Mouse (Mus musculus) liver, embryonic 14.5 days (tissue): ENCODE results near the gene Fam89b. TPM values are rescaled to one million over a fixed set of nuclear protein-coding genes. Genes with fewer than 3 reads are reported as not detected.

ENCODE experiments used
- ATAC-seq: fragments of 200-750 bp; cut with Nextera tagmentation; 2 replicates; pipeline ENCODE4 v1.8.0; 2017; ENCODE audit warnings: moderate number of reproducible peaks, mild to moderate bottlenecking, moderate library complexity; ENCODE audit not compliant: insufficient read depth
- DNase-seq, 3 experiments: peaks; one replicate each; pipeline ENCODE4 v3.0.0-alpha.2; 2012 to 2013; ENCODE audit warnings: low read depth in 3 of 3, low spot score in 3 of 3
- H3K27ac ChIP-seq: fragments of 300-500 bp; sonication (generic); 2 replicates; pipeline ENCODE4 v1.5.1; 2014; ENCODE audit warnings: moderate library complexity, mild to moderate bottlenecking, control low read depth, inconsistent platforms
- H3K27me3 ChIP-seq: fragments of 300-500 bp; sonication (generic); 2 replicates; pipeline ENCODE4 v1.6.1; 2014; ENCODE audit warnings: mild to moderate bottlenecking, low read length, moderate library complexity; ENCODE audit not compliant: control insufficient read depth, insufficient read depth
- H3K36me3 ChIP-seq: fragments of 300-500 bp; sonication (generic); replicated peaks from 2 replicates; pipeline ENCODE4 v1.6.1; 2014; ENCODE audit warnings: low read depth; ENCODE audit not compliant: control insufficient read depth, insufficient read depth
- H3K4me1 ChIP-seq, 2 experiments: fragments of 200-500 bp in 1 of 2; fragments of 300-500 bp in 1 of 2; sonication (generic) in 1 of 2; replicated peaks; 2 replicates each; pipeline ENCODE4 v1.6.1; 2012 to 2014; ENCODE audit warnings: antibody characterized with exemption in 1 of 2, inconsistent platforms in 1 of 2, low read length in 1 of 2; ENCODE audit not compliant: control insufficient read depth in 2 of 2, insufficient read depth in 2 of 2
- H3K4me2 ChIP-seq: fragments of 300-500 bp; sonication (generic); 2 replicates; pipeline ENCODE4 v1.6.1; 2014; ENCODE audit warnings: low read depth, mild to moderate bottlenecking, control low read depth, moderate library complexity
- H3K4me3 ChIP-seq, 2 experiments: fragments of 200-500 bp in 1 of 2; fragments of 300-500 bp in 1 of 2; sonication (generic) in 1 of 2; 2 replicates each; pipeline ENCODE4 v1.5.1; 2012 to 2014; ENCODE audit warnings: low read depth in 2 of 2, low read length in 2 of 2, mild to moderate bottlenecking in 2 of 2, control low read depth in 1 of 2, inconsistent platforms in 1 of 2, moderate library complexity in 1 of 2; ENCODE audit not compliant: insufficient read depth in 1 of 2
- H3K9ac ChIP-seq: fragments of 300-500 bp; sonication (generic); replicated peaks from 2 replicates; pipeline ENCODE4 v1.6.1; 2014; ENCODE audit warnings: mild to moderate bottlenecking, control low read depth, moderate library complexity
- H3K9me3 ChIP-seq: fragments of 300-500 bp; sonication (generic); 2 replicates; pipeline ENCODE4 v1.6.1; 2016; ENCODE audit warnings: low read length, mixed read lengths; ENCODE audit not compliant: control insufficient read depth
- CTCF ChIP-seq: IDR thresholded peaks from 2 replicates; pipeline ENCODE4 v1.5.1; 2016; ENCODE audit warnings: antibody characterized with exemption, low read depth, control low read depth
- EP300 ChIP-seq: IDR thresholded peaks from 2 replicates; pipeline ENCODE4 v1.6.1; 2016; ENCODE audit warnings: antibody characterized with exemption, low read depth
- WGBS: fragments of 180-500 bp; shearing (Covaris S2); extraction: QIAGEN DNeasy Blood & Tissue Kit; methylation state at CpG from one replicate; pipeline ENCODE4 v1.1.7; 2014; ENCODE audit not compliant: insufficient replicate concordance; 5-methylcytosine and 5-hydroxymethylcytosine counted together
- polyA plus RNA-seq, 2 experiments: library from polyadenylated mRNA; depleted of rRNA in 1 of 2; stranded (reverse) in 1 of 2; unstranded in 1 of 2; fragments of >200 nt; fragmentation: Nextera tagmentation in 1 of 2; extraction: Ambion mirVana in 1 of 2; gene quantifications; 2 replicates each; pipeline versions ENCODE4 v1.2.1 to v1.2.3; 2012 to 2014

Fam89b gene
- polyA plus RNA-seq, 2 experiments = 41.0 to 44.0 TPM

DNA sequence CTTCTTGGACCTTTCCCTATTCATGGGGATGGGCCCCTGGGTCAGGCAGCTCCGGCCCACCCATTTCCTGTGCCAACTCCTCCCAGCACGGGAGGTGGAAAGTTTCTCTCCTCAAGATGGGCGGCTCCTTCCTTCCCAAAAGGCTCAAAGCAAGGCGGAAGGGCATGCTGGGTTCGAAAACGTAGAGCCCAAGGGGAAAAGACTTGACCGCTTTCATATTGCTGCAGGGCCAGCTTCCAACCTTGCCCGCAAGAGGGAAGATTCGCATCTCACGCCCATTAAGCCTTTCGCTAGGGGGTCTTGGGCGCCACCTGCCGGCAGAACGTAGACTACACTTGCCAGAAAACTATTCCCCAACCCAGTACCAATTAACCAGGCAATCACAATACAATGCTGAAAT is 1.8 kb downstream of the Fam89b start:
- DNase-seq = peak; percentile 74 to 85 (median 78)
- H3K4me3 ChIP-seq = peak overlapping the region; percentile 74 to 96
- WGBS = under 1% methylated on average over 14 of the region's 14 CpGs
- peak overlapping the region; percentile 96 for H3K9ac ChIP-seq
- TF ChIP-seq CTCF = peak; percentile 100
- no peak for TF ChIP-seq EP300
- H3K4me2 ChIP-seq = peak overlapping the region; percentile 95
- H3K4me1 ChIP-seq = peaks cover 37 to 47% of the 10 kb centered on the region in 2 experiments
- no peaks in the 10 kb centered on the region for H3K9me3 ChIP-seq
- peak overlapping the region; percentile 98 for H3K27ac ChIP-seq
- H3K36me3 ChIP-seq = peaks cover 20% of the 10 kb centered on the region
- ATAC-seq = no peak
- no peaks in the 10 kb centered on the region for H3K27me3 ChIP-seq

DNA sequence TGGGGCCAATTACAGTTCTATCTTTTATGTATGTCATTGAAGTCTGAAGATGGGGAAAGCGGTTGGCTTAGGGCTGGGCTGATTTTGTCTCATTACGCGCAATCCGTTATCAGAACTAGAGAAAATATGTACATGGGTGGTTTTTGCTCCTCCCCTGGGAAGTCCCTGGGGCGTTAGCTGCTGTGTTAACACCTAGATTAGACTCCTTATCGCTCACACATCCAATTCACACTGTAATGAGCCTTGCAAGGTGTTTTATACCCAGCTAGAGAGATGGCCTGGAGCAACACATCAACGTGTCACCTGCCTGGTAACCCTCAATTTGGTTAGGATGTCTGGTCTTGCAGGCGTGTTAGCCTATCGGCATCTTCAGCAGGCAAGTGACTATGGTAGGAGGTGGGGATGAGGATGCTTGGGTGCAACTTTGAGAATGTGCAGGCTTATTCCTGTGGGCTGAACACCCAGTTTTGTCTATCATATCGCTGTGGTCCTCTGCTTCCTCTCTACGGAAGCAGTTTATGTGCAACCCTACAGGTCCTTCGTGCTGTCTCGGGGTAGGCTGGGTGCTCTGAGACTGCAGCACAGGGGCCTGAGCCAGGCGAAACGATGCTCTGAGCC is 2.4 kb downstream of the Fam89b start:
- Histone ChIP-seq H3K9me3 (no peaks in the 10 kb centered on the region), H3K36me3 (peaks cover 26% of the 10 kb centered on the region), H3K4me1 (peaks cover 43 to 54% of the 10 kb centered on the region in 2 experiments), H3K4me3 (peak overlapping the region; percentile 74 to 96), H3K9ac (peak overlapping the region; percentile 96), H3K27me3 (no peaks in the 10 kb centered on the region), H3K27ac (peak overlapping the region; percentile 98), H3K4me2 (peak overlapping the region; percentile 95)
- TF ChIP-seq CTCF (no peak), EP300 (peak; percentile 85)
- DNase-seq (peak; percentile 88 to 95 (median 91)), ATAC-seq (peak; percentile 63)
- 14% methylated on average over 15 of the region's 15 CpGs for WGBS

GRCm38 (mm10) chr19:5725767-5726515 is 3.5 kb downstream of the Fam89b start, which contains the start of gene Ehbp1l1:
Ehbp1l1 (minus strand) TSS chr19:5726317.
- peak within 1 kb of the TSS; percentile 98 for H3K27ac ChIP-seq
- H3K9me3 ChIP-seq = no peaks in the 10 kb centered on the region
- ATAC-seq (peak; percentile 26; the same call in 1 of the 2 replicates), DNase-seq (peak in 2 of 3 experiments; percentile 62 to 63)
- no peak for TF ChIP-seq CTCF
- TF ChIP-seq EP300 = 0 out of 2 replicates have a peak, but pooled peaks have one; percentile 15
- H3K4me2 ChIP-seq = peak within 1 kb of the TSS; percentile 95
- 1% methylated on average over 47 of the region's 49 CpGs for WGBS
- peak within 1 kb of the TSS; percentile 74 to 96 for H3K4me3 ChIP-seq
- H3K4me1 ChIP-seq = peaks cover 38 to 51% of the 10 kb centered on the region in 2 experiments
- peaks cover 38% of the 10 kb centered on the region for H3K36me3 ChIP-seq
- H3K9ac ChIP-seq = peak within 1 kb of the TSS; percentile 96
- no peaks in the 10 kb centered on the region for H3K27me3 ChIP-seq

DNA sequence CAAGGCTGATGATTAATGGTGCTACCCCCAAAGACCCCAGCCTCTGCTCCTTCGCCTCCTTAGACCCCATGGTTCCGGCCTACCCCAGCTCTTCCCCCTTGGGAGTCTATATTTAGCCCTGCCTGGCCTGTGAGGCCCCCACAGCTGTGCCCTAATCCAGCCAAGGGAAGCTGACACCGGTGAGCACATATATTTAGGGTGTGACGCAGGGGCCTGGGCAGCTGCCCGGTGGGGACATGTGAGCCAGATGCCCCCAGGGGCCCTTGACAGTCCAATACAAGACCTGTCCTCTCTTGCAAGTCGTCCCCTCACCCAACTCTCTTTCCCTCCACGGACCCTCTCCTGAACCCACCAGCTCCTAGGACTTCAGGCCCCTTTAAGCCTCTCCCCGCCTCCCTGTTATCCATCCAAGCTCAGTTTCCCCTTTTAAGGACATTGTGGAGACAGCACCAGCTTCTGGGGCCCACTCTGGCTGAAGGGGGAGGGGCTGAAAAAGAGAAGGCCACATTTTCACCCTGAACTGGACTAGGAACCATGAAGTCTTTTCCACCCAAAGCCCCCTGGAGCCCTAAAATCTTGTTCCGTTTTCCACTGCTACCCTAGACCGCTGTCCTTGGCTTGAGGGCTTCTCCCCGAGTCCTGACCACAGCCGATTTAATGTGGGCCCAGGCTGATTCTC is 4.3 kb downstream of the Fam89b start:
- Histone ChIP-seq H3K9me3 (no peaks in the 10 kb centered on the region), H3K4me1 (peaks cover 30 to 49% of the 10 kb centered on the region in 2 experiments), H3K27ac (peak overlapping the region; percentile 98), H3K36me3 (peaks cover 45% of the 10 kb centered on the region), H3K27me3 (no peaks in the 10 kb centered on the region), H3K9ac (peak overlapping the region; percentile 96), H3K4me2 (peak overlapping the region; percentile 95), H3K4me3 (peak overlapping the region; percentile 74 to 96)
- peak; percentile 9; the same call in 1 of the 2 replicates for ATAC-seq
- no peak for DNase-seq
- WGBS = 11% methylated on average over 12 of the region's 12 CpGs
- no peak for TF ChIP-seq EP300
- TF ChIP-seq CTCF = no peak
